7 mouse cellular contexts compared by ENCODE assay signal in the genomic region with DNA sequence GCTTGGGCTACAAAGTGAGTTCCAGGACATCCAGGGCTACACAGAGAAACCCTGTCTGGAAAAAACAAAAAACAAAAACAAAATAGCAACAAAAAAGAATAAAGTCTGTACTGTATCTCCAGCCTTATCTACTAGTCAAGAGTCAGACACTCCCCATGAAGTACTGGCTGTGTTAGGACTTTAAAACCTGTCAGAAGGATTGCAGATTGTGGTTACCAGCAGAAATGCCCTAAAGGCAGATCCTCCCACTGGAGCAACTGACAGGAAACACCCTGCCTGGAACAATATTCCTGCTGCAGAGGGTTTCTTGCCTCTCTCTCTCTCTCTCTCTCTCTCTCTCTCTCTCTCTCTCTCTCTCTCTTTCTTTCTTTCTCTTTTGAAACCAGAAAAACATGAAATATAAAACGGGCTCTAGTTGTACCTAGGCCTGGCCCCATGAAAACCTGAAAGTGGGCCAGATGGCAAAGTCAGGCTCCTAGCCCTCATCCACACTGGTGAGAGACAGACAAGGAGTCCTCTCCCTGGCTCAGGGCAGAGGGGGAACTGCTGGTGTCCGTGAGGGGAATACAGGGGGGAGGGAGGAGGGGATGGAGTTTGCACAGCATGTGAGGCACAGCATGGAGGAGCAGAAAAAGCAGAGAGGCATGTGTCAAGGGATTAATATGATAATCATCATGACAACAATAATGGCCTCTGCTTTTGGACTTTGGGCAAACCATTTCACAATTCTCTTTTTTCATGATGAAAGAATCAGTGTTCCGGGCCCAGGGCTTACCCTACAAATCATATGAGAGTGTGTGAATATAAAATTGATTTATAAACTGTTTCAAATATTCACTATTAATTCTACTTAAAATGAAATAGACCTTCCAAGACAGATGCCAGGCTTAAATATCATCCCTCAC. TPM values are rescaled to one million over a fixed set of nuclear protein-coding genes. Genes with fewer than 3 reads are reported as not detected.
DNase-seq lines count a peak whose midpoint lies in the region; ATAC-seq and TF ChIP-seq lines count a peak whose summit lies in the region.

No protein-coding gene starts in this region.

- no peak overlapping the region for H3K9ac ChIP-seq in lung, embryonic 16.5 days (ENCODE audit: low read length)
- no peak overlapping the region for H3K9ac ChIP-seq in hindbrain, embryonic 15.5 days

- no peaks in the 10 kb centered on the region for H3K36me3 ChIP-seq in lung, embryonic 16.5 days (ENCODE audit: control insufficient read depth, insufficient read depth, low read length)
- no peaks in the 10 kb centered on the region for H3K36me3 ChIP-seq in hindbrain, embryonic 15.5 days

- H3K4me3 ChIP-seq in lung, embryonic 16.5 days (ENCODE audit: low read length): no peak overlapping the region
- H3K4me3 ChIP-seq in lung, adult 2 months (replicated peaks; ENCODE audit: extremely low read depth, low read depth, low read length): no peak overlapping the region
- H3K4me3 ChIP-seq in hindbrain, embryonic 15.5 days: no peak overlapping the region

- no peak for DNase-seq in lung, adult 2 months
- peak; percentile 41 for DNase-seq in embryo, embryonic 11 days
- DNase-seq in retina, postnatal 1 day: peak; percentile 61
- no peak for DNase-seq in ovary, postnatal 36 days (ENCODE audit: low spot score)
- DNase-seq in kidney, postnatal 10 days: no peak

- peaks cover 7% of the 10 kb centered on the region for H3K9me3 ChIP-seq in lung, embryonic 16.5 days (ENCODE audit: control insufficient read depth, low read length)
- H3K9me3 ChIP-seq in hindbrain, embryonic 15.5 days: no peaks in the 10 kb centered on the region

- no peak overlapping the region for H3K4me2 ChIP-seq in lung, embryonic 16.5 days (ENCODE audit: low read depth, low read length)
- H3K4me2 ChIP-seq in hindbrain, embryonic 15.5 days: no peak overlapping the region

- peaks cover 23% of the 10 kb centered on the region for H3K4me1 ChIP-seq in lung, embryonic 16.5 days (replicated peaks; ENCODE audit: control insufficient read depth, insufficient read depth, low read length)
- H3K4me1 ChIP-seq in lung, adult 2 months (ENCODE audit: control insufficient read depth, insufficient read depth, low read length): peaks cover 7% of the 10 kb centered on the region
- peaks cover 21% of the 10 kb centered on the region for H3K4me1 ChIP-seq in hindbrain, embryonic 15.5 days (replicated peaks)

- H3K27ac ChIP-seq in lung, embryonic 16.5 days (ENCODE audit: low read length): peak overlapping the region; percentile 98
- peak overlapping the region; percentile 53 for H3K27ac ChIP-seq in hindbrain, embryonic 15.5 days (replicated peaks)

- no peak for TF ChIP-seq CTCF in lung, adult 2 months (IDR thresholded peaks at IDR 0.05; ENCODE audit: insufficient read depth, low read length)

- WGBS in lung, embryonic 16.5 days: 46% methylated on average over 3 of the region's 3 CpGs
- WGBS in lung, adult 2 months: 55% methylated on average over 3 of the region's 3 CpGs
- 39% methylated on average over 3 of the region's 3 CpGs for WGBS in hindbrain, embryonic 15.5 days

- no peak for TF ChIP-seq POLR2A in lung, adult 2 months (IDR thresholded peaks at IDR 0.05; ENCODE audit: borderline replicate concordance, extremely low read depth, low read depth, low read length)

- H3K27me3 ChIP-seq in lung, embryonic 16.5 days (ENCODE audit: control insufficient read depth, insufficient read depth, low read depth, low read length): no peaks in the 10 kb centered on the region
- no peaks in the 10 kb centered on the region for H3K27me3 ChIP-seq in hindbrain, embryonic 15.5 days

- ATAC-seq in lung, embryonic 16.5 days (ENCODE audit: low read depth): no peak
- ATAC-seq in hindbrain, embryonic 15.5 days (ENCODE audit: low FRiP score, low read depth): no peak

RNA-seq across cellular contexts. Expression of gene Gm11084, which starts 19.3 kb away (rescaled TPM):
- polyA plus RNA-seq in lung, embryonic 16.5 days (2015; fragmentation: Nextera tagmentation; extraction: Ambion mirVana): not detected in 2 replicates
- not detected in 2 replicates for polyA plus RNA-seq in lung, adult 2 months (2012; rRNA removed)
- polyA plus RNA-seq in hindbrain, embryonic 15.5 days (2015; fragmentation: Nextera tagmentation; extraction: Ambion mirVana): not detected in 2 replicates

RNA-seq across cellular contexts. Expression of gene Sp3, which starts 25.6 kb away (rescaled TPM):
- polyA plus RNA-seq in lung, embryonic 16.5 days (2015; fragmentation: Nextera tagmentation; extraction: Ambion mirVana): 59.4 TPM in 2 replicates
- 13.1 and 16.5 TPM in 2 replicates for polyA plus RNA-seq in lung, adult 2 months (2012; rRNA removed)
- polyA plus RNA-seq in hindbrain, embryonic 15.5 days (2015; fragmentation: Nextera tagmentation; extraction: Ambion mirVana): 33.3 and 36.1 TPM in 2 replicates

Comparison
In these comparisons a context has a peak if more than half of its experiments do, and no peak if none do; other contexts are left out.
1. DNase-seq: peak in embryo, embryonic 11 days (single experiment) and retina, postnatal 1 day (single experiment); none in lung, adult 2 months (single experiment), ovary, postnatal 36 days (single experiment) and kidney, postnatal 10 days (single experiment).